ENCODE assay signal across 15 mouse cellular contexts in the genomic region with DNA sequence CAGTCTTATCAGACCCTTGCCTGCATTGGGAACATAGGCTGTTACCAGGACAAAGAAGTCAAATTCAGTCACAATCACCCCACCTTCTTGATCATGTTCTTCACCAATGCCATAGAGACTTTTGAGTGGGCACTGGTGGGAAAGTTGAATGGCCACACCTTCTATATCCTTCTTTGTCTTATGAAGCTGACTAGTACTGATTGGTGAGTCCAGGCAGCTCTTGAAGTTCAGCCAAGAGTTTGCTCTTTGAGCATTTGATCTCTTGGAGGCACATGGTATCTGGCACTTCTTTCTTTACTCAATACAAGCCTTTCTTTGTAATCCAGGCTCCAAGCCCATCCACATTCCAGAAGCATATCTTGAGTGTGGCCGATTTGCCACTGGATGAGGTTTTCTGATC.
"Had no signal": no experiment of that assay in that cellular context is flagged by ENCODE, and none has a peak within 500 bp of the region (broad histone marks: within the 10 kb centered on the region; RNA-seq: fewer than 3 reads in every experiment).

No protein-coding gene starts in this region.

- H3K9ac ChIP-seq: neural tube, embryonic 15.5 days; stomach, embryonic 15.5 days had no signal

- DNase-seq: retina, postnatal 1 day; right cerebral cortex, adult 18-20 months; right cerebral cortex, postnatal 14 days; right cerebral cortex, postnatal 25 days; right cerebral cortex, postnatal 4 days; spleen, adult 18-20 months; thymus, adult 18-20 months; thymus, adult 2 months; thymus, postnatal 14 days; thymus, postnatal 25 days; thymus, postnatal 36 days; thymus, postnatal 4 days had no signal

- H3K27ac ChIP-seq: neural tube, embryonic 15.5 days; stomach, embryonic 15.5 days; stomach, postnatal 0 days had no signal

- H3K4me3 ChIP-seq: neural tube, embryonic 15.5 days; stomach, embryonic 15.5 days had no signal

- H3K4me1 ChIP-seq: neural tube, embryonic 15.5 days; stomach, embryonic 15.5 days had no signal

- H3K4me2 ChIP-seq: neural tube, embryonic 15.5 days; stomach, embryonic 15.5 days had no signal

- H3K27me3 ChIP-seq: neural tube, embryonic 15.5 days; stomach, embryonic 15.5 days had no signal

- H3K36me3 ChIP-seq: neural tube, embryonic 15.5 days; stomach, embryonic 15.5 days had no signal

- H3K9me3 ChIP-seq: neural tube, embryonic 15.5 days; stomach, embryonic 15.5 days had no signal
